Mouse (Mus musculus) CH12.LX (cell line): Measurements from ENCODE around the gene Styx. TPM values are rescaled to one million over a fixed set of nuclear protein-coding genes. Genes with fewer than 3 reads are reported as not detected.

Source experiments
- DNase-seq: peaks from one replicate; pipeline ENCODE4 v3.0.0-alpha.2; 2013; ENCODE audit errors: extremely low read depth
- H3K27ac ChIP-seq: 2 replicates; pipeline ENCODE4 v1.5.1; 2012; ENCODE audit warnings: low read depth, mild to moderate bottlenecking, control low read depth, moderate library complexity; ENCODE audit not compliant: insufficient read depth
- H3K27me3 ChIP-seq: replicated peaks from 2 replicates; pipeline ENCODE3; 2012; ENCODE audit warnings: inconsistent platforms
- H3K36me3 ChIP-seq, 2 experiments: replicated peaks in 1 of 2; 2 replicates each; pipeline versions ENCODE3 to v1.6.1; 2012; ENCODE audit warnings: inconsistent platforms in 1 of 2, low read length in 1 of 2, mild to moderate bottlenecking in 1 of 2, mixed read lengths in 1 of 2, moderate library complexity in 1 of 2; ENCODE audit not compliant: control insufficient read depth in 1 of 2, insufficient read depth in 1 of 2
- H3K4me1 ChIP-seq, 2 experiments: 2 replicates each; pipeline ENCODE4 v1.6.1; 2012; ENCODE audit warnings: inconsistent platforms in 1 of 2, moderate library complexity in 1 of 2; ENCODE audit not compliant: insufficient read depth in 2 of 2, control insufficient read depth in 1 of 2
- H3K4me2 ChIP-seq: 2 replicates; pipeline ENCODE4 v1.6.1; 2012; ENCODE audit warnings: low read depth, mild to moderate bottlenecking, control low read depth; ENCODE audit not compliant: poor library complexity, insufficient read depth, severe bottlenecking
- H3K4me3 ChIP-seq, 3 experiments: fragments of 150-350 bp in 1 of 3; sonication (generic) in 1 of 3; replicated peaks in 1 of 3; 2 replicates each; pipeline versions ENCODE3 to v1.5.1; 2011 to 2012; ENCODE audit warnings: low read depth in 2 of 3, low read length in 2 of 3, mild to moderate bottlenecking in 2 of 3, moderate library complexity in 2 of 3, control low read depth in 1 of 3, improper control_type of control experiment in 1 of 3, inconsistent platforms in 1 of 3, mixed read lengths in 1 of 3; ENCODE audit not compliant: poor library complexity in 1 of 3
- H3K79me2 ChIP-seq: replicated peaks from 2 replicates; pipeline ENCODE4 v1.6.1; 2012; ENCODE audit warnings: mild to moderate bottlenecking, moderate library complexity; ENCODE audit not compliant: control insufficient read depth, poor library complexity, insufficient read depth, severe bottlenecking; ENCODE audit errors: extremely low read depth
- H3K9ac ChIP-seq: 2 replicates; pipeline ENCODE4 v1.6.1; 2012; ENCODE audit warnings: low read depth, mild to moderate bottlenecking, control low read depth, moderate library complexity; ENCODE audit not compliant: insufficient read depth
- H3K9me3 ChIP-seq: replicated peaks from 2 replicates; pipeline ENCODE3; 2012; ENCODE audit warnings: low read length, inconsistent platforms, mixed read lengths
- CHD1 ChIP-seq: IDR thresholded peaks from 2 replicates; pipeline ENCODE4 v1.6.1; 2012; ENCODE audit warnings: low read depth, low read length, improper control_type of control experiment, inconsistent platforms
- E2F4 ChIP-seq: IDR thresholded peaks from 2 replicates; pipeline ENCODE4 v1.6.1; 2011; ENCODE audit warnings: low read depth, low read length, improper control_type of control experiment; ENCODE audit not compliant: insufficient replicate concordance
- ELF1 ChIP-seq: IDR thresholded peaks from 2 replicates; pipeline ENCODE4 v1.6.1; 2014; ENCODE audit warnings: low read depth, mild to moderate bottlenecking, inconsistent platforms, low read length, improper control_type of control experiment
- EP300 ChIP-seq: IDR thresholded peaks from 2 replicates; pipeline ENCODE4 v1.6.1; 2011; ENCODE audit warnings: low read length, improper control_type of control experiment
- GABPA ChIP-seq: IDR thresholded peaks from 2 replicates; pipeline ENCODE4 v1.6.1; 2012; ENCODE audit warnings: low read depth, low read length, improper control_type of control experiment, inconsistent platforms; ENCODE audit not compliant: insufficient replicate concordance
- HCFC1 ChIP-seq: IDR thresholded peaks from 2 replicates; pipeline ENCODE4 v1.6.1; 2012; ENCODE audit warnings: low read depth, mild to moderate bottlenecking, inconsistent platforms, low read length, improper control_type of control experiment
- KAT2A ChIP-seq: IDR thresholded peaks from 2 replicates; pipeline ENCODE4 v1.6.1; 2012; ENCODE audit warnings: low read length, improper control_type of control experiment, inconsistent platforms; ENCODE audit not compliant: insufficient replicate concordance
- MAFK ChIP-seq: IDR thresholded peaks from 2 replicates; pipeline ENCODE4 v1.6.1; 2011; ENCODE audit warnings: low read length, improper control_type of control experiment; ENCODE audit not compliant: insufficient replicate concordance
- MAX ChIP-seq: IDR thresholded peaks from 2 replicates; pipeline ENCODE4 v1.6.1; 2011; ENCODE audit warnings: low read length, improper control_type of control experiment
- MEF2A ChIP-seq: IDR thresholded peaks from 2 replicates; pipeline ENCODE4 v1.6.1; 2014; ENCODE audit warnings: low read depth, mild to moderate bottlenecking, inconsistent platforms, low read length, improper control_type of control experiment, borderline replicate concordance
- MYC ChIP-seq: IDR thresholded peaks from 2 replicates; pipeline ENCODE4 v1.6.1; 2011; ENCODE audit warnings: low read depth, mild to moderate bottlenecking, improper control_type of control experiment, low read length
- NELFE ChIP-seq: IDR thresholded peaks from 2 replicates; pipeline ENCODE4 v1.6.1; 2011; ENCODE audit warnings: low read depth, low read length, improper control_type of control experiment
- NRF1 ChIP-seq: IDR thresholded peaks from 2 replicates; pipeline ENCODE4 v1.6.1; 2014; ENCODE audit warnings: low read depth, mild to moderate bottlenecking, inconsistent platforms, low read length, improper control_type of control experiment, moderate library complexity
- PAX5 ChIP-seq: IDR thresholded peaks from 2 replicates; pipeline ENCODE4 v1.6.1; 2012; ENCODE audit warnings: low read length, inconsistent platforms, mixed read lengths
- POLR2A ChIP-seq: IDR thresholded peaks from 2 replicates; pipeline ENCODE4 v1.6.1; 2011; ENCODE audit warnings: low read depth, mild to moderate bottlenecking, improper control_type of control experiment, low read length
- RCOR1 ChIP-seq: conservative IDR thresholded peaks from 2 replicates; pipeline ENCODE4 v1.6.1; 2012; ENCODE audit warnings: low read depth, mild to moderate bottlenecking, inconsistent platforms, low read length, improper control_type of control experiment
- SIN3A ChIP-seq: IDR thresholded peaks from 2 replicates; pipeline ENCODE4 v1.6.1; 2012; ENCODE audit warnings: low read length, improper control_type of control experiment, inconsistent platforms
- TBP ChIP-seq: conservative IDR thresholded peaks from 2 replicates; pipeline ENCODE4 v1.6.1; 2011; ENCODE audit warnings: low read depth, low read length, improper control_type of control experiment
- TCF12 ChIP-seq: IDR thresholded peaks from 2 replicates; pipeline ENCODE4 v1.6.1; 2014; ENCODE audit warnings: low read depth, mild to moderate bottlenecking, inconsistent platforms, low read length, improper control_type of control experiment
- USF2 ChIP-seq: conservative IDR thresholded peaks from 2 replicates; pipeline ENCODE4 v1.6.1; 2011; ENCODE audit warnings: low read depth, low read length, improper control_type of control experiment
- ZC3H11A ChIP-seq: IDR thresholded peaks from 2 replicates; pipeline ENCODE4 v1.6.1; 2012; ENCODE audit warnings: low read depth, mild to moderate bottlenecking, inconsistent platforms, low read length, improper control_type of control experiment
- ZMIZ1 ChIP-seq: IDR thresholded peaks from 2 replicates; pipeline ENCODE4 v1.6.1; 2012; ENCODE audit warnings: low read depth, mild to moderate bottlenecking, inconsistent platforms, low read length, improper control_type of control experiment
- ZNF384 ChIP-seq: IDR thresholded peaks from 2 replicates; pipeline ENCODE4 v1.6.1; 2012; ENCODE audit warnings: low read depth, low read length, improper control_type of control experiment, inconsistent platforms
- dilution Hi-C: fragments of 300-500 bp; cut with MboI; formaldehyde crosslinking; loops from 2 replicates; pipeline ENCODE4 v1.14.3; 2020; ENCODE audit warnings: low sequenced_read_pairs; ENCODE audit not compliant: extremely low pct_unique_long_range_greater_than_20kb, extremely low pct_ligation_motif_present
- in situ Hi-C: fragments of 300-500 bp; cut with MboI; formaldehyde crosslinking; loops from 3 replicates; pipeline ENCODE4 v1.14.3; 2019; ENCODE audit warnings: low sequenced_read_pairs, low pct_ligation_motif_present, low pct_unique_long_range_greater_than_20kb, mixed read lengths
- polyA plus RNA-seq: library from polyadenylated mRNA; unstranded; fragments of >175 nt; gene quantifications from 2 replicates; pipeline ENCODE4 v1.2.1, GENCODE M21; 2012; ENCODE audit warnings: low read depth; ENCODE audit not compliant: insufficient read length
- total RNA-seq, 2 experiments: library from RNA; depleted of rRNA; stranded (reverse); fragments of 300-350 nt in 1 of 2; fragments of >200 nt in 1 of 2; gene quantifications; 2 replicates each; pipeline ENCODE4 v1.2.3; 2012 to 2014

Styx gene
- total and polyA plus RNA-seq, 3 experiments = 15.7 to 41.2 (median 21.8) TPM

GRCm38 (mm10) chr14:45323320-45323719, 27.6 kb upstream of the Styx start:
- Histone ChIP-seq H3K4me3 (no peak overlapping the region), H3K4me1 (peaks cover 9 to 25% of the 10 kb centered on the region in 2 experiments), H3K36me3 (no peaks in the 10 kb centered on the region), H3K4me2 (no peak overlapping the region), H3K9ac (no peak overlapping the region), H3K27me3 (no peaks in the 10 kb centered on the region), H3K27ac (no peak overlapping the region), H3K79me2 (no peaks in the 10 kb centered on the region), H3K9me3 (no peaks in the 10 kb centered on the region)
- in situ Hi-C loops = no loop called here
- dilution Hi-C loops = no loop called here
- no peak for DNase-seq
- TF ChIP-seq USF2 (no peak), MYC (no peak), TCF12 (no peak), MAFK (peak; percentile 78)

DNA sequence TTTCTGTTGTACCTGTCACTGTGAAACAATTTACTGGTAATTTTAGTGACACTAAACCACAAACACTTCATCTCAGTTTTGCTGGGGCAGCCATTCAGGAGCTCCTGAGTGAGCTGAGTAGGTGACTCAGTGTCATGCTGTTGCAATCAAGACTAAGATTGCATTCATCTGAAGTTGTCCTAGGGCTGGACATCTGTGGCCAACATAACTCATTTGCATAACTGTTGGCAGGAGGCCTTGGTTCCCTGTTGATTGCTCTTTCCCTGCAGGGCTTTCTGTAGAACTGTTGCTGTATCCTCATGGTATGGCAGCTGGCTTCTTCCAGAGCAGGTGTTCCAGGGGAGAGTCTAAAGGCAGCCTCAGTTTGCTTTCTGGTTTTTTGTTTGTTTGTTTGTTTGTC, 25.4 kb upstream of the Styx start:
- peak overlapping the region; percentile 71; the same call in 1 of the 2 replicates for H3K4me2 ChIP-seq
- peak overlapping the region; percentile 54 for H3K27ac ChIP-seq
- H3K9me3 ChIP-seq = no peaks in the 10 kb centered on the region
- no peaks in the 10 kb centered on the region for H3K27me3 ChIP-seq
- dilution Hi-C loops = no loop called here
- no peaks in the 10 kb centered on the region for H3K36me3 ChIP-seq
- peak overlapping the region; percentile 37; the same call in 1 of the 2 replicates for H3K9ac ChIP-seq
- DNase-seq = peak; percentile 68
- H3K4me1 ChIP-seq = peaks cover 6 to 17% of the 10 kb centered on the region in 2 experiments
- H3K79me2 ChIP-seq = peaks cover 8% of the 10 kb centered on the region
- in situ Hi-C loops = no loop called here
- no peak overlapping the region for H3K4me3 ChIP-seq
- peak; percentile 66; the same call in 1 of the 2 replicates for TF ChIP-seq TCF12
- TF ChIP-seq MEF2A = no peak; the same call in 1 of the 2 replicates

- Histone ChIP-seq H3K27me3 (no peaks in the 10 kb centered on the region), H3K36me3 (peaks cover 17 to 20% of the 10 kb centered on the region in 2 experiments), H3K27ac (no peak overlapping the region), H3K4me3 (no peak overlapping the region), H3K79me2 (peaks cover 30% of the 10 kb centered on the region), H3K4me1 (peaks cover 4 to 34% of the 10 kb centered on the region in 2 experiments; a peak in 3 of 4 replicates), H3K4me2 (no peak overlapping the region), H3K9ac (no peak overlapping the region), H3K9me3 (no peaks in the 10 kb centered on the region)
- in situ Hi-C loops = no loop called here
- DNase-seq = no peak
- TF ChIP-seq NRF1 (no peak), ZNF384 (no peak), ELF1 (no peak), TBP (no peak), PAX5 (no peak), NELFE (no peak), GABPA (no peak), ZC3H11A (no peak), RCOR1 (no peak), CHD1 (no peak), SIN3A (no peak), HCFC1 (no peak), POLR2A (no peak), E2F4 (no peak), KAT2A (no peak), EP300 (no peak), MAX (no peak), ZMIZ1 (no peak)
- dilution Hi-C loops = no loop called here
Observed at GRCm38 (mm10) chr14:45328072-45328713, 22.7 kb upstream of the Styx start.
